In the genomic region with DNA sequence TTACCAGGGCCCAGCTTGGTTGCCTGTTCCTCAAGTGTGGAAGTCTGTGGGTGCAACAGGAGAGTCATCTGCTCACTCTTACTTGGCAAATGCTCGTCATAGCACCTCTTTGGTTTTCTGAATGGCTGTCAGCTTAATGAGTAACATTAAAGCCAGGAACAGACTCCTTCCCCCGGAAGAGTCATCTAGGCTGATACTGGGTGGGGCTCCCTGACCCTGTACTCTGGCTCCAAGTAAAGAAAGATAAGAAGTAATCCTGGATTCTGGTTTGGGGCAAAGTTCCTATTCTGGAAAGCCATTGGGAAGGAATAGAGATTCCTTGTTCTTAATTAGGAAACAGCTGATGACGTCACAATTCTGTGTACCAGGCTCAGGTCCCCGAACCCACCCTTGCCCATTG, we compare ENCODE assay signal across 27 mouse cellular contexts. TPM values are rescaled to one million over a fixed set of nuclear protein-coding genes. Genes with fewer than 3 reads are reported as not detected.
DNase-seq lines count a peak whose midpoint lies in the region; ATAC-seq lines count a peak whose summit lies in the region.
"Had no signal": no experiment of that assay in that cellular context is flagged by ENCODE, and none has a peak within 500 bp of the region (broad histone marks: within the 10 kb centered on the region; RNA-seq: fewer than 3 reads in every experiment).

No protein-coding gene starts in this region.

- no peaks in the 10 kb centered on the region for H3K27me3 ChIP-seq in intestine, embryonic 16.5 days (replicated peaks; ENCODE audit: control insufficient read depth, insufficient read depth, low read length)
- no peaks in the 10 kb centered on the region for H3K27me3 ChIP-seq in stomach, embryonic 15.5 days (replicated peaks)
- 0 out of 2 replicates have a peak, but pooled peaks cover 6% of the 10 kb centered on the region for H3K27me3 ChIP-seq in hindbrain, embryonic 13.5 days
- H3K27me3 ChIP-seq: hindbrain, embryonic 15.5 days had no signal

- H3K9ac ChIP-seq in intestine, embryonic 16.5 days (ENCODE audit: low read depth, low read length): 0 out of 2 replicates have a peak overlapping the region, but pooled peaks have one; percentile 14
- no peak overlapping the region for H3K9ac ChIP-seq in stomach, embryonic 15.5 days
- no peak overlapping the region for H3K9ac ChIP-seq in hindbrain, embryonic 13.5 days
- H3K9ac ChIP-seq: forebrain, embryonic 13.5 days; heart, embryonic 15.5 days; hindbrain, embryonic 15.5 days had no signal

- peak overlapping the region; percentile 39 for H3K4me2 ChIP-seq in intestine, embryonic 16.5 days (ENCODE audit: low read depth, low read length)
- no peak overlapping the region for H3K4me2 ChIP-seq in stomach, embryonic 15.5 days
- no peak overlapping the region for H3K4me2 ChIP-seq in hindbrain, embryonic 13.5 days
- H3K4me2 ChIP-seq: forebrain, embryonic 13.5 days; heart, embryonic 11.5 days; heart, embryonic 15.5 days; hindbrain, embryonic 15.5 days had no signal

- no peak overlapping the region; the same call in 1 of the 2 replicates for H3K4me3 ChIP-seq in intestine, embryonic 16.5 days (ENCODE audit: low read length)
- H3K4me3 ChIP-seq in stomach, embryonic 15.5 days (replicated peaks): no peak overlapping the region
- H3K4me3 ChIP-seq in hindbrain, embryonic 13.5 days: no peak overlapping the region
- H3K4me3 ChIP-seq: forebrain, embryonic 10.5 days; forebrain, embryonic 13.5 days; heart, embryonic 15.5 days; hindbrain, embryonic 15.5 days had no signal

- ATAC-seq in intestine, embryonic 16.5 days: peak; percentile 81
- ATAC-seq in stomach, embryonic 15.5 days (ENCODE audit: insufficient read depth, low FRiP score, low read depth): no peak
- ATAC-seq in hindbrain, embryonic 13.5 days (ENCODE audit: low FRiP score): no peak
- ATAC-seq: CD4-positive, CD25-positive, alpha-beta regulatory T cell, adult 4 months; forebrain, embryonic 13.5 days; forebrain, embryonic 16.5 days had no signal

- no peaks in the 10 kb centered on the region for H3K9me3 ChIP-seq in intestine, embryonic 16.5 days (ENCODE audit: control insufficient read depth, low read length)
- no peaks in the 10 kb centered on the region for H3K9me3 ChIP-seq in stomach, embryonic 15.5 days
- H3K9me3 ChIP-seq in hindbrain, embryonic 13.5 days: no peaks in the 10 kb centered on the region
- H3K9me3 ChIP-seq: forebrain, embryonic 10.5 days; forebrain, embryonic 13.5 days; heart, embryonic 15.5 days; hindbrain, embryonic 15.5 days had no signal

- WGBS in intestine, embryonic 16.5 days: 62% methylated on average over 4 of the region's 4 CpGs
- WGBS in stomach, embryonic 15.5 days: 61% methylated on average over 4 of the region's 4 CpGs
- WGBS in hindbrain, embryonic 13.5 days: 91% methylated on average over 4 of the region's 4 CpGs

- peak overlapping the region; percentile 86 for H3K27ac ChIP-seq in intestine, embryonic 16.5 days (ENCODE audit: low read length)
- 0 out of 2 replicates have a peak overlapping the region, but pooled peaks have one; percentile 6 for H3K27ac ChIP-seq in stomach, embryonic 15.5 days
- H3K27ac ChIP-seq in hindbrain, embryonic 13.5 days: no peak overlapping the region
- H3K27ac ChIP-seq: forebrain, embryonic 10.5 days; forebrain, embryonic 13.5 days; hindbrain, embryonic 15.5 days had no signal

- H3K4me1 ChIP-seq in intestine, embryonic 16.5 days (ENCODE audit: control insufficient read depth, insufficient read depth, low read length): peaks cover 19% of the 10 kb centered on the region; the same call in 1 of the 2 replicates
- H3K4me1 ChIP-seq in stomach, embryonic 15.5 days: 0 out of 2 replicates have a peak, but pooled peaks cover 7% of the 10 kb centered on the region
- H3K4me1 ChIP-seq in hindbrain, embryonic 13.5 days (replicated peaks): no peaks in the 10 kb centered on the region
- H3K4me1 ChIP-seq: forebrain, embryonic 13.5 days; hindbrain, embryonic 15.5 days had no signal

- peak; percentile 36 for DNase-seq in kidney, adult 9 months
- no peak for DNase-seq in kidney, postnatal 14 days
- peak; percentile 74 for DNase-seq in yolk sac, embryonic 10.5 days (ENCODE audit: low spot score)
- DNase-seq in cerebellum, postnatal 4 days (ENCODE audit: low spot score in 2 of 2): no peak
- DNase-seq in lung, postnatal 25 days (ENCODE audit: low spot score): no peak
- DNase-seq: adrenal gland, adult 2 months; adrenal gland, postnatal 14 days; cerebellum, adult 11 months; cerebellum, adult 8-10 months; cerebellum, postnatal 10 days; cerebellum, postnatal 36 days; gastrocnemius, postnatal 10 days; heart, adult 11 months; heart, postnatal 10 days; heart, postnatal 4 days had no signal

- H3K36me3 ChIP-seq in intestine, embryonic 16.5 days (ENCODE audit: control insufficient read depth, insufficient read depth, low read length): no peaks in the 10 kb centered on the region
- H3K36me3 ChIP-seq in stomach, embryonic 15.5 days: no peaks in the 10 kb centered on the region
- no peaks in the 10 kb centered on the region for H3K36me3 ChIP-seq in hindbrain, embryonic 13.5 days
- H3K36me3 ChIP-seq: forebrain, embryonic 10.5 days; heart, embryonic 15.5 days; hindbrain, embryonic 15.5 days had no signal

RNA-seq across cellular contexts. Expression of a gene that starts 5.1 kb away (rescaled TPM):
- 4.2 and 4.7 TPM in 2 replicates for polyA plus RNA-seq in intestine, embryonic 16.5 days (2015; fragmentation: Nextera tagmentation; extraction: Ambion mirVana)
- polyA plus RNA-seq in stomach, embryonic 15.5 days (2015; fragmentation: Nextera tagmentation; extraction: Ambion mirVana): 4.1 and 5.0 TPM in 2 replicates
- not detected in 2 replicates for polyA plus RNA-seq in hindbrain, embryonic 13.5 days (2015; fragmentation: Nextera tagmentation; extraction: Ambion mirVana)
- polyA plus RNA-seq: C2C12; forebrain, embryonic 13.5 days; forebrain, embryonic 16.5 days; hindbrain, embryonic 11.5 days; hindbrain, embryonic 15.5 days had no signal

RNA-seq across cellular contexts. Expression of a gene that starts 28.2 kb away (rescaled TPM):
- polyA plus RNA-seq in intestine, embryonic 16.5 days (2015; fragmentation: Nextera tagmentation; extraction: Ambion mirVana): 1.0 and 1.4 TPM in 2 replicates
- polyA plus RNA-seq in stomach, embryonic 15.5 days (2015; fragmentation: Nextera tagmentation; extraction: Ambion mirVana): 2.3 and 2.5 TPM in 2 replicates
- 2.3 and 2.9 TPM in 2 replicates for polyA plus RNA-seq in hindbrain, embryonic 13.5 days (2015; fragmentation: Nextera tagmentation; extraction: Ambion mirVana)

RNA-seq across cellular contexts. Expression of a gene that starts 40.5 kb away (rescaled TPM):
- polyA plus RNA-seq in intestine, embryonic 16.5 days (2015; fragmentation: Nextera tagmentation; extraction: Ambion mirVana): 0.55 and 0.86 TPM in 2 replicates
- polyA plus RNA-seq in stomach, embryonic 15.5 days (2015; fragmentation: Nextera tagmentation; extraction: Ambion mirVana): 0.64 and 1.1 TPM in 2 replicates
- polyA plus RNA-seq in hindbrain, embryonic 13.5 days (2015; fragmentation: Nextera tagmentation; extraction: Ambion mirVana): 0.55 and 1.0 TPM in 2 replicates

RNA-seq across cellular contexts. Expression of a gene that starts 55.7 kb away (rescaled TPM):
- polyA plus RNA-seq in intestine, embryonic 16.5 days (2015; fragmentation: Nextera tagmentation; extraction: Ambion mirVana): 21.4 and 22.3 TPM in 2 replicates
- 27.3 and 29.9 TPM in 2 replicates for polyA plus RNA-seq in stomach, embryonic 15.5 days (2015; fragmentation: Nextera tagmentation; extraction: Ambion mirVana)
- 32.1 and 32.7 TPM in 2 replicates for polyA plus RNA-seq in hindbrain, embryonic 13.5 days (2015; fragmentation: Nextera tagmentation; extraction: Ambion mirVana)

Comparison
In these comparisons a context has a peak if more than half of its experiments do, and no peak if none do; other contexts are left out.
1. DNase-seq: peak in kidney, adult 9 months (single experiment) and yolk sac, embryonic 10.5 days (single experiment); none in kidney, postnatal 14 days (single experiment), cerebellum, postnatal 4 days (0 of 2) and lung, postnatal 25 days (single experiment).